Mouse (Mus musculus) midbrain, postnatal 0 days (tissue): ENCODE results near the gene Nhlrc3. TPM values are rescaled to one million over a fixed set of nuclear protein-coding genes. Genes with fewer than 3 reads are reported as not detected.

Source experiments
- ATAC-seq: fragments of 200-750 bp; cut with Nextera tagmentation; 2 replicates; pipeline ENCODE4 v1.8.0; 2017; ENCODE audit warnings: moderate number of reproducible peaks, mild to moderate bottlenecking, moderate TSS enrichment, moderate library complexity; ENCODE audit not compliant: low FRiP score
- DNase-seq: peaks from one replicate; pipeline ENCODE4 v3.0.0-alpha.2; 2015; ENCODE audit warnings: low spot score
- H3K27ac ChIP-seq: fragments of 300-500 bp; sonication (generic); 2 replicates; pipeline ENCODE4 v1.5.1; 2014; ENCODE audit warnings: low read depth, mild to moderate bottlenecking, low read length, mixed read lengths
- H3K27me3 ChIP-seq: fragments of 300-500 bp; sonication (generic); 2 replicates; pipeline ENCODE4 v1.6.1; 2014; ENCODE audit warnings: low read length, control low read depth, mixed read lengths; ENCODE audit not compliant: insufficient read depth
- H3K36me3 ChIP-seq: fragments of 300-500 bp; sonication (generic); 2 replicates; pipeline ENCODE4 v1.6.1; 2014; ENCODE audit warnings: low read length, control low read depth, mixed read lengths; ENCODE audit not compliant: insufficient read depth
- H3K4me1 ChIP-seq: fragments of 300-500 bp; sonication (generic); 2 replicates; pipeline ENCODE4 v1.6.1; 2014; ENCODE audit warnings: mild to moderate bottlenecking, control low read depth, antibody characterized with exemption, low read length, mixed read lengths; ENCODE audit not compliant: insufficient read depth
- H3K4me2 ChIP-seq: fragments of 300-500 bp; sonication (generic); 2 replicates; pipeline ENCODE4 v1.6.1; 2014; ENCODE audit warnings: low read depth, mild to moderate bottlenecking, low read length, mixed read lengths; ENCODE audit not compliant: poor library complexity, severe bottlenecking
- H3K4me3 ChIP-seq: fragments of 300-500 bp; sonication (generic); 2 replicates; pipeline ENCODE4 v1.5.1; 2014; ENCODE audit warnings: low read depth, mild to moderate bottlenecking, low read length, moderate library complexity
- H3K9ac ChIP-seq: fragments of 300-500 bp; sonication (generic); replicated peaks from 2 replicates; pipeline ENCODE4 v1.6.1; 2014; ENCODE audit warnings: mild to moderate bottlenecking, low read length, moderate library complexity, mixed read lengths; ENCODE audit not compliant: poor library complexity, severe bottlenecking
- H3K9me3 ChIP-seq: fragments of 300-500 bp; sonication (generic); 2 replicates; pipeline ENCODE4 v1.6.1; 2016; ENCODE audit warnings: low read length, control low read depth
- CTCF ChIP-seq: IDR thresholded peaks from 2 replicates; pipeline ENCODE4 v1.5.1; 2016; ENCODE audit warnings: antibody characterized with exemption, mild to moderate bottlenecking
- WGBS: fragments of 180-500 bp; shearing (Covaris S2); extraction: QIAGEN DNeasy Blood & Tissue Kit; methylation state at CpG from one replicate; pipeline ENCODE4 v1.1.7; 2014; 5-methylcytosine and 5-hydroxymethylcytosine counted together
- polyA plus RNA-seq: library from polyadenylated mRNA; unstranded; fragments of >200 nt; fragmentation: Nextera tagmentation; extraction: Ambion mirVana; gene quantifications from 2 replicates; pipeline ENCODE4 v1.2.1, GENCODE M21; 2015
- total RNA-seq: library from RNA; depleted of rRNA; stranded (reverse); fragments of >200 nt; gene quantifications from 2 replicates; pipeline ENCODE4 v1.2.3, GENCODE M21; 2014

Gene Nhlrc3
- total and polyA plus RNA-seq, 2 experiments from 2014 or later = 9.0 to 13.1 TPM

DNA sequence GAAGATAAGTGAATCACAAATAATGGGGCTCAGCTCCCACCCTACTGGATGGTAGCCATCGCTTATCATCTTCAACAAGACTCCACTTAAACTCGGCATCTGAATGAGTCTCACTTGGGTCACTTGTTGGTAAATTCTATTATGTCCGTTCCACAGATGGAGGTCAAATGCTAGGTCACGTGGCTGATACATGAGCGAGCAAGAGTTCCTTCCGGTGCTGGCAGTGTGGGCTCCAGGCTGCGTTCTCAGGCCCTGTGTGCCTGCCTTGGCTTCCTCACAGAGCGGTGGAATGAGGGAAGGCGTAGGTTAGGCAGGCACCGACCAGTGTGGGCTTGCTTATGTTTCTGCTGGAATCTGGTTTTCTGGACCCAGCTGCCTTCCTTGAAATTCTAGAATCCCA is 23.4 kb upstream of the Nhlrc3 start:
- Histone ChIP-seq H3K36me3 (peaks cover 3% of the 10 kb centered on the region; the same call in 1 of the 2 replicates), H3K27ac (no peak overlapping the region), H3K4me3 (no peak overlapping the region), H3K27me3 (no peaks in the 10 kb centered on the region), H3K9me3 (no peaks in the 10 kb centered on the region), H3K4me2 (no peak overlapping the region), H3K9ac (no peak overlapping the region), H3K4me1 (no peaks in the 10 kb centered on the region)
- 86% methylated on average over 10 of the region's 10 CpGs for WGBS
- ATAC-seq = no peak
- no peak for TF ChIP-seq CTCF
- no peak for DNase-seq

- Histone ChIP-seq H3K4me3 (no peak overlapping the region), H3K27ac (no peak overlapping the region), H3K9me3 (no peaks in the 10 kb centered on the region), H3K4me1 (no peaks in the 10 kb centered on the region), H3K27me3 (no peaks in the 10 kb centered on the region), H3K4me2 (no peak overlapping the region), H3K36me3 (peaks cover 12% of the 10 kb centered on the region; the same call in 1 of the 2 replicates), H3K9ac (no peak overlapping the region)
- DNase-seq = no peak
- no peak for TF ChIP-seq CTCF
- no peak for ATAC-seq
- 92% methylated on average over 8 of the region's 8 CpGs for WGBS
These were observed 20.4 kb upstream of the Nhlrc3 start for GRCm38 (mm10) chr3:53483414-53484059.

DNA sequence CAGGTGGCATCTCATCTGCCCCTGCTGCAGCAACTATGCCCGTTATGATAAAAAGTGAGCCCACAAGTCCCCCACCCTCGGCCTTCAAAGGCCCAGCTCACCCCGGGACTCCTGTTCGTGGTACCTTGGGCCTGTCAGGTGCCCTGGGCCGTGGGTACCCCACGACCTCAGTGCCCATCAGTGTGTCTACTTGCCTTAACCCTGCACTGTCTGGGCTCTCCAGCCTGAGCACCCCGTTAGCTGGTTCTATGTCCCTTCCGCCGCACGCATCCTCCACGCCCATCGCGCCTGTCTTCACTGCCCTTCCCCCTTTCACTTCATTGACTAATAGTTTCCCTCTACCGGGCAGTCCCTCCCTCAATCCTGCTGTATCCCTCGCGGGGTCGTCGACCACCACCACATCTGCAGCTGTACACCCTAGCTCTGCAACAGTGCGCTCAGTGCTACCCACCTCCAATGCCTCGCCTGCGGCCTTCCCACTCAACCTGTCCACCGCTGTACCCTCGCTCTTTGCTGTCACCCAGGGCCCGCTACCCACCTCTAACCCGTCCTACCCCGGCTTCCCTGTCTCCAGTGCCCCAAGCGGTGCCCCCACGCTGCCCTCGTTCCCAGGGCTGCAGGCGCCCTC is 15.4 kb upstream of the Nhlrc3 start:
- 98% methylated on average over 30 of the region's 30 CpGs for WGBS
- Histone ChIP-seq H3K9ac (no peak overlapping the region), H3K4me1 (no peaks in the 10 kb centered on the region), H3K9me3 (no peaks in the 10 kb centered on the region), H3K27ac (no peak overlapping the region), H3K36me3 (peaks cover 35% of the 10 kb centered on the region), H3K4me3 (no peak overlapping the region), H3K27me3 (no peaks in the 10 kb centered on the region), H3K4me2 (no peak overlapping the region)
- TF ChIP-seq CTCF = no peak
- no peak for ATAC-seq
- DNase-seq = no peak

DNA sequence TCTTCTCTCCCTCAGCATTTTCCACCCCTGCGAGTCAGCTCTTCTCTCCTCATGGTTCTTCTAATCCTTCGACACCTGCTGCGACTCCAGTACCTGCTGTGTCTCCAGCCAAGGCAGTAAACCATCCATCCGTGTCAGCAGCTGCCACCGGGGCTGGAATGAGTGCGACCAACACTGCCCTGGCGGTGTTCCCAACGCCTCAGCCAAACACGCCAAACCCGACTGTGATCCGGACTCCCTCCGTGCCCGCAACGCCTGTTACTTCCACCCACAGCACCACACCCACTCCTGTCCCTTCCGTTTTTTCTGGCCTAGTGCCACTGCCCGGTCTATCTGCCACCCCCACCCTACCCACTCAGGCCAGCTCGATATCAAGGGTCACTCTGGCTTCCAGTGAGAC is 14.3 kb upstream of the Nhlrc3 start:
- no peaks in the 10 kb centered on the region for H3K9me3 ChIP-seq
- H3K4me2 ChIP-seq = no peak overlapping the region
- no peak overlapping the region for H3K27ac ChIP-seq
- DNase-seq = peak; percentile 38
- H3K4me1 ChIP-seq = no peaks in the 10 kb centered on the region
- WGBS = 77% methylated on average over 17 of the region's 17 CpGs
- TF ChIP-seq CTCF = no peak
- no peak overlapping the region for H3K9ac ChIP-seq
- peaks cover 40% of the 10 kb centered on the region for H3K36me3 ChIP-seq
- no peak overlapping the region for H3K4me3 ChIP-seq
- ATAC-seq = peak; percentile 25; the same call in 1 of the 2 replicates
- H3K27me3 ChIP-seq = no peaks in the 10 kb centered on the region

DNA sequence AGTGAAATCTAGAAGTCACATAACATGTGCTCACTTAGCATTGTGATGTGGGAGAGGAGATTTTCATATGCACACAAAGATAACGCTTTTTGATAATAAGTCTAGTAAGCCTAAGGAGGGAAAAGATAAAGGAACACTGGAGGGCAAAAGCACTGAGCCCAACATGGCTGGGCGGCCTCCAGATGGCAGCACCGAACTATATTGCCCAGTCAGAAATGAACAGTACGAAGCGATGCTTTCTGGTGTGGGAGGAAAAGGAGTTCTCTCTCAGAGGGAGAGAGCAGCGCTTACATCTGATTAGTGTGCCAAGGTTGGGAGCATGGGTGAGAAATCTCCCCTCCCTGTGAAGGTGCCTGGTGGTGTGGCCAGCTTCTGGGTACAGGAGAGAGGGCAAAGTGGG is 12.8 kb upstream of the Nhlrc3 start:
- no peak overlapping the region for H3K27ac ChIP-seq
- ATAC-seq (peak; percentile 71; the same call in 1 of the 2 replicates), DNase-seq (peak; percentile 74)
- H3K9me3 ChIP-seq = no peaks in the 10 kb centered on the region
- no peak overlapping the region for H3K4me3 ChIP-seq
- H3K4me1 ChIP-seq = no peaks in the 10 kb centered on the region
- no peaks in the 10 kb centered on the region for H3K27me3 ChIP-seq
- no peak overlapping the region for H3K4me2 ChIP-seq
- peak; percentile 82 for TF ChIP-seq CTCF
- H3K9ac ChIP-seq = no peak overlapping the region
- peaks cover 51% of the 10 kb centered on the region for H3K36me3 ChIP-seq
- WGBS = 55% methylated on average over 6 of the region's 6 CpGs

GRCm38 (mm10) chr3:53474179-53474578 is 11.0 kb upstream of the Nhlrc3 start:
- no peak overlapping the region for H3K9ac ChIP-seq
- H3K4me3 ChIP-seq = no peak overlapping the region
- H3K27me3 ChIP-seq = no peaks in the 10 kb centered on the region
- no peaks in the 10 kb centered on the region for H3K9me3 ChIP-seq
- no peak for ATAC-seq
- no peak overlapping the region for H3K27ac ChIP-seq
- WGBS = 75% methylated on average over 4 of the region's 4 CpGs
- peaks cover 51% of the 10 kb centered on the region for H3K36me3 ChIP-seq
- no peak overlapping the region for H3K4me2 ChIP-seq
- H3K4me1 ChIP-seq = no peaks in the 10 kb centered on the region
- no peak for DNase-seq
- no peak for TF ChIP-seq CTCF
